9 mouse cellular contexts compared by ENCODE assay signal in genomic region chr4:120682168-120682567, GRCm38 (mm10). TPM values are rescaled to one million over a fixed set of nuclear protein-coding genes. Genes with fewer than 3 reads are reported as not detected.
DNase-seq lines count a peak whose midpoint lies in the region; ATAC-seq lines count a peak whose summit lies in the region.
"Had no signal": no experiment of that assay in that cellular context is flagged by ENCODE, and none has a peak within 500 bp of the region (broad histone marks: within the 10 kb centered on the region; RNA-seq: fewer than 3 reads in every experiment).

No protein-coding gene starts in this region.

- H3K9me3 ChIP-seq in hindbrain, embryonic 12.5 days (replicated peaks) = no peaks in the 10 kb centered on the region
- H3K9me3 ChIP-seq: embryonic facial prominence, embryonic 15.5 days had no signal

- intact Hi-C loops in left cerebral cortex, postnatal 36 days (cut with DNase I) = loop anchor here (1.0 to 5.0 kb wide), 2 partner anchors 75 to 93 kb away; no protein-coding TSS in a partner anchor

- H3K9ac ChIP-seq in hindbrain, embryonic 12.5 days = no peak overlapping the region
- H3K9ac ChIP-seq: embryonic facial prominence, embryonic 15.5 days had no signal

- H3K36me3 ChIP-seq in hindbrain, embryonic 12.5 days = no peaks in the 10 kb centered on the region
- H3K36me3 ChIP-seq: embryonic facial prominence, embryonic 15.5 days had no signal

- H3K27ac ChIP-seq in hindbrain, embryonic 12.5 days = no peak overlapping the region
- H3K27ac ChIP-seq: embryonic facial prominence, embryonic 15.5 days had no signal

- peak; percentile 72 for DNase-seq in layer of hippocampus, adult 11-12 months (ENCODE audit: low spot score)
- DNase-seq in layer of hippocampus, adult 9-10 months (ENCODE audit: low spot score) = no peak
- DNase-seq in WW6 (ENCODE audit: low read depth, low spot score) = peak; percentile 61
- peak; percentile 62 for DNase-seq in left cerebral cortex, postnatal 36 days (ENCODE audit: low spot score in 2 of 2)
- peak; percentile 42 to 44 for DNase-seq in natural killer cell, adult 2 months (ENCODE audit: low spot score in 2 of 2)
- peak; percentile 73 for DNase-seq in thymus, postnatal 0 days (ENCODE audit: low spot score)

- no peaks in the 10 kb centered on the region for H3K4me1 ChIP-seq in hindbrain, embryonic 12.5 days
- H3K4me1 ChIP-seq: embryonic facial prominence, embryonic 15.5 days had no signal

- no peaks in the 10 kb centered on the region for H3K27me3 ChIP-seq in hindbrain, embryonic 12.5 days
- H3K27me3 ChIP-seq: embryonic facial prominence, embryonic 15.5 days had no signal

- peak; percentile 65; the same call in 1 of the 2 replicates for ATAC-seq in common myeloid progenitor, adult 5-6 weeks (replicated peaks; ENCODE audit: low read depth, poor library complexity, severe bottlenecking)
- 0 out of 2 replicates have a peak, but pooled peaks have one; percentile 16 for ATAC-seq in hindbrain, embryonic 12.5 days (ENCODE audit: low FRiP score)

- H3K4me3 ChIP-seq in hindbrain, embryonic 12.5 days = no peak overlapping the region
- H3K4me3 ChIP-seq: embryonic facial prominence, embryonic 15.5 days had no signal

- WGBS in hindbrain, embryonic 12.5 days = 34% methylated on average over 10 of the region's 10 CpGs

- H3K4me2 ChIP-seq in hindbrain, embryonic 12.5 days (replicated peaks) = no peak overlapping the region
- H3K4me2 ChIP-seq: embryonic facial prominence, embryonic 15.5 days had no signal

RNA-seq across cellular contexts. Expression of gene Cited4, which starts 15.8 kb away (rescaled TPM):
- 3.4 and 5.3 TPM in 2 replicates for total RNA-seq in common myeloid progenitor, adult 5-6 weeks (2017)
- polyA plus RNA-seq in hindbrain, embryonic 12.5 days (2016; fragmentation: Nextera tagmentation; extraction: Ambion mirVana) = 6.1 and 8.2 TPM in 2 replicates
- 10 to 100 TPM; 19.3 to 25.5 TPM for total RNA-seq in left cerebral cortex, postnatal 36 days (2021)
- polyA plus RNA-seq in thymus, postnatal 0 days (2015; fragmentation: Nextera tagmentation; extraction: Ambion mirVana) = 3.8 and 4.1 TPM in 2 replicates
